Mouse (Mus musculus) heart, adult 9 months (tissue): ENCODE measurements at regions not wholly inside any gene's neighbourhood (a gene's known extent, or its start where the extent isn't known, plus 50 kb on each side); places are given as distances from the start of the nearest gene placed in this dataset.

Experiments
- DNase-seq, 2 experiments: peaks; one replicate each; pipeline ENCODE4 v3.0.0; 2022; ENCODE audit warnings: low spot score in 2 of 2

GRCm38 (mm10) chr1:69212896-69213500 lies 105.1 kb upstream of the Erbb4 start:
- DNase-seq: no peak

- no peak for DNase-seq
Observed at GRCm38 (mm10) chr1:69202745-69203144, 94.9 kb upstream of the Erbb4 start.

- DNase-seq: no peak
Observed at GRCm38 (mm10) chr1:69165202-69165601, 57.3 kb upstream of the Erbb4 start.
